Mouse (Mus musculus) splenic B cell, adult 2 months (primary cell): ENCODE results near the gene Myo1g.
A peak's percentile ranks its signal among the peaks of the same experiment; 100 is the strongest.

Experiments
- DNase-seq: peaks from one replicate; pipeline ENCODE4 v3.0.0-alpha.2; 2011; ENCODE audit warnings: low read depth, low spot score
- H3K27me3 ChIP-seq: 2 replicates; pipeline ENCODE4 v1.6.1; 2012; ENCODE audit warnings: mild to moderate bottlenecking, low read length, moderate library complexity, mixed read lengths; ENCODE audit not compliant: control insufficient read depth, poor library complexity, insufficient read depth, severe bottlenecking
- H3K36me3 ChIP-seq: 2 replicates; pipeline ENCODE4 v1.6.1; 2012; ENCODE audit warnings: mild to moderate bottlenecking, low read length, moderate library complexity, mixed read lengths; ENCODE audit not compliant: control insufficient read depth, poor library complexity, insufficient read depth, severe bottlenecking

The Myo1g gene

DNA sequence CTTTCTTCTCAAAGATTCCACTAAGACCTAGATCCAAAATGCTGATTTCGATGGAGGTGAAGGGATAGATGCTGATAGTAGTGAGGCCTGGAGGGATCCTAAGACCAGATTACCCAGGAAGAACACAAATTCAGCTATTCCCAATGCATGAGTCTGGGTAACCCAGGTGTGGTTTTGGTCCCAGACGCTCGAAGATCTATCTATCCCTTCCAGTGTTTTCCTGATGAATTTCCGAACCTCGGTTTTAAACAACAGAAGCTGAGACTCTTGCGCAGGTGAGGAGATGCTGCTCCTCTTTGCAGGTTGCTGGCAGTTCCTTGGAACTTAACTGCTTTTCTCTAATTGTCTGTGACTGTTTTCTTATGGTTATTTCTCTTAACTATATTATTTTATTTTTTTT lies 46.4 kb downstream of the Myo1g start:
- no peak for DNase-seq
- H3K27me3 ChIP-seq, result no peaks in the 10 kb centered on the region
- 0 out of 2 replicates have a peak, but pooled peaks cover 9% of the 10 kb centered on the region for H3K36me3 ChIP-seq

DNA sequence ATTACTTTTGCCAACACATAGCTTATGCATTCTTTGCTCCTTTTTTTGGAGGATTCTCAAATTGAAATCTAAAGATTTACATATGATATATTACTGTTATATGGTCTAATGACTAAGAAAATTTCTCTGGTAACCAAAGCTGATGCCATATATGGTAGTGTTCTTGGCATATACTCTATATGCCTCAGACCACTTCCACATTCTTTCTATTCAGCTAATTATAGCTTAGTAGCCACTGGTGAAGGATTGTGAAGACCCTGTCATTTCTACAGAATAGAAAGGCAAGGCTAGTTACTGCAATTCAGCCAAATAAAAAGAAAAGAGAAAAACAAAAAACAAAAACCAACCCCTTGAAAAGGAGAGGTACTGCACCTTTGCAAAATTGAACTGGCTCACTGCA lies 48.7 kb downstream of the Myo1g start:
- Histone ChIP-seq H3K27me3 (no peaks in the 10 kb centered on the region), H3K36me3 (peaks cover 12% of the 10 kb centered on the region; the same call in 1 of the 2 replicates)
- peak; percentile 22 for DNase-seq

DNA sequence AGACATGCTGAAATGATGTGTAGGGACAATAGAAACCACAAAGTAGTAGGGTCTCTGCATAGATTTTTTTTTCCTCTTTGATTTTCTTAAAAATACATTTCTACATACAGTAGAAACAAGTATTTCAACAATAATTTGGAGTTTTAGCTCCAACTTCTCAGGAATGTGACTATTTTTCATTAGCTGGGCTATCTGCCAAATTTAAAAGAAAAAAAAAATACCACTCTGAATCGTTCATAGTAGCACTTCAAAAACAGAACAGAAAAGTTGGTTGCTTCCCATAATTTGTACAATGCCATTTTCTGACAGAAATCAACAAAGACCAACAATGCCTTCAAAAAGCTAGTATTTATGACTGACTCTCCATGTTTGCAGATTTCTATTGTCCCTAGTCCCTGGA lies 49.3 kb downstream of the Myo1g start:
- no peak for DNase-seq
- no peaks in the 10 kb centered on the region for H3K27me3 ChIP-seq
- H3K36me3 ChIP-seq, result peaks cover 12% of the 10 kb centered on the region; the same call in 1 of the 2 replicates

DNA sequence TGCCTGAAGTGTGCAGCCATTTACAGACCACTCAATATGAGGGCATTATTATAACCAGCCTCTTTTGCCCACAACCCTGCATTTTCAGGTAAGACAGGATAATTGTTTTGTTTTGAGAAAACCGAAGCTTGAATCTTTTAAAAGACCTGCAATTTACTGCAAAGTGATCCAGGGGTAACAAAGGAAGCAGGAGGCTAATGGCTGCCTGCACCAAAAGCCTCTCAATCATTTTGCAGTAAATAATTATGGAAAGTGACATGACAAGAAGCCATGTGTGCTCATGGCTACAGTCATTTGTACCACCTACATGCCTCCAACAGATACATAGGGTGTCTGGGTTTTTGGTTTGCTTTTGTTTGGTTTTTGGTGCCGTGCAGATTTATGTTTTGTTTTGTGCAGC lies 49.7 kb downstream of the Myo1g start:
- no peak for DNase-seq
- Histone ChIP-seq H3K27me3 (no peaks in the 10 kb centered on the region), H3K36me3 (peaks cover 12% of the 10 kb centered on the region; the same call in 1 of the 2 replicates)

DNA sequence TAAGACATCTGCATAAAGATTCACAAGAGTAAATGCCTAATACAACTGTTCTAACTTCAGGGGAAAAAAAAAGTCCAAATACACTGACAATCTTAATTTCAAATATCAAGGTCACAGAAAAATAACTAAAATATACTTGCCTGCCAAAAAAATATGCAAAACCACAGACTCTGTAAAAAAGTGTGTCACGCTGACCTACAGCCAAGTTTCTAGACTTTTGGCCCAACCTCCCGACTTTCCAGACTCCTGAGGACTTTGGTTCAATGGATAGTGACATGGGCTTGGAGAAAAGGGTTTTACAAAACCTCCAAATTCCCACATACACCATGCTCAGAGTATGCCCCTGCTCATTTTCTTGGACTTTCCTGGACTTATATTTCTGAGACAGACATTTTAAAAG lies 52.2 kb downstream of the Myo1g start:
- DNase-seq, result no peak
- Histone ChIP-seq H3K27me3 (no peaks in the 10 kb centered on the region), H3K36me3 (peaks cover 4% of the 10 kb centered on the region; the same call in 1 of the 2 replicates)

DNA sequence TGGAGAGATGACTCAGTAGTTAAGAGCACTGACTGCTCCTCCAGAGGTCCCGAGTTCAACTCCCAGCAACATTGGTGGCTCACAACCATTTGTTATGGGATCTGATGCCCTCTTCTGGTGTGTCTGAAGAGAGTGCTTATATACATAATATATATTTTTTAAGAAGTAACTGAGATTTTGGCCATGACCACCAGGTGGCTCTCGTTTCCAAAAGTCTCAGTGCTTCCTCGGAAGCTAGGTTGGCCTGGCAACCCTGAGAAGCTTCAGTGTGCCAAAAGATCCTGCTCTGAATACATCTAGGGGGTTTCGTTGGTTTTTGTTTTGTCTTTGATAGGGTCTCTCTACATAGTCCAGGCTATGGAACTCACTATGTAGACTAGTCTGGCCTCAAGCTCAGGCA lies 55.6 kb downstream of the Myo1g start:
- peaks cover 3% of the 10 kb centered on the region; the same call in 1 of the 2 replicates for H3K36me3 ChIP-seq
- no peaks in the 10 kb centered on the region for H3K27me3 ChIP-seq
- peak; percentile 91 for DNase-seq

DNA sequence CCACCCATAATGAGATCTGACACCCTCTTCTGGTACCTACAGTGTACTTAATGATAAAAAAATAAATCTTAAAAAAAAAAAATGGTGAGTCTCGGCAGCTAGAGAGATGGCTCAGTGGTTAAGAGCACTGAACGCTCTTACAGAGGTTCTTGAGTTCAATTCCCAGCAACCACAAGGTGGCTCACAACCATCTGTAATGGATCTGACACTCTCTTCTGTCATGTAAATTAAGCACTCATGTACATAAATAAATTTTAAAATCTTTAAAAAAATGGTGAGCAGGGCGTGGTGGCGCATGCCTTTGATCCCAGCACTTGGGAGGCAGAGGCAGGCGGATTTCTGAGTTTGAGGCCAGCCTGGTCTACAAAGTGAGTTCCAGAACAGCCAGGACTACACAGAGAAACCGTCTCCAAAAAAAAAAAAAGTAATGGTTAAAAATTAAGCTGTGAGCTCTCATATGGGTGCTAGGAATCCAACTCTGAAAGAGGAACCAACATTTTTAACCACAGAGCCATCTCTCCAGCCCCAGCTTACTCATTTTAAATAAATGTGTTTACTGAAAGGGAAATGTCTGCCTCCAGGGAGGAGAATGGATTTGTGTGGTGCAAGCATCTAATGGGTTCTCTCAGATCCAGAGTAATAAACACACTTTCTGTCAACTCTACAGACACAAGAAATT lies 57.5 kb downstream of the Myo1g start:
- peak; percentile 41 for DNase-seq
- H3K36me3 ChIP-seq, result peaks cover 3% of the 10 kb centered on the region; the same call in 1 of the 2 replicates
- H3K27me3 ChIP-seq, result no peaks in the 10 kb centered on the region
